Mouse (Mus musculus): ENCODE measurements around the gene Fmnl3.

DNA sequence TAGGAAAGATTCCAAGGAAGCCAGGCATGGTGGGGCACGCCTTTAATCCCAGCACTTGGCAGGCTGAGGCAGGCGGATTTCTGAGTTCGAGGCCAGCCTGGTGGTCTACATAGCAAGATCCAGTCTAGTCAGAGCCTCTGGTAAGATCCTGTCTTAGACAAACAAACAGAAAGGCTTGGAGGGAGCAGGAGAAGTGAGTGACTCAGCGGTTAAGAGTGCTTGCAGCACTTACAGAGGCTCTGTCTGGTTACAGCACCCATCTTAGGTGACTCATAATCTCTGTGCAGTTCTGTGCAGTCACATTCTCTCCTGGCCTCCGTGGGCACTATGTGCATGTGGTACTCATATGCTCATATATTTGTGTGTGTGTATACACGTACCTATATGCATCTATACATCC, 30.3 kb upstream of the Fmnl3 start:
- TF ChIP-seq CTCF (conservative IDR thresholded peaks at IDR 0.05; ENCODE audit: low read length) (no peak), NANOG (IDR thresholded peaks at IDR 0.05; ENCODE audit: borderline replicate concordance, low read length) (no peak), POU5F1 (IDR thresholded peaks at IDR 0.05; ENCODE audit: borderline replicate concordance, low read length) (no peak)
